Mouse (Mus musculus) heart, embryonic 14.5 days (tissue): ENCODE data around the gene Atl3. TPM values are rescaled to one million over a fixed set of nuclear protein-coding genes. Genes with fewer than 3 reads are reported as not detected.

ENCODE experiments used
- ATAC-seq: fragments of 200-750 bp; cut with Nextera tagmentation; 2 replicates; pipeline ENCODE4 v1.8.0; 2017; ENCODE audit warnings: low read depth, moderate TSS enrichment; ENCODE audit not compliant: insufficient number of reproducible peaks, insufficient read depth, low FRiP score
- H3K27ac ChIP-seq, 2 experiments: fragments of 200-500 bp in 1 of 2; fragments of 300-500 bp in 1 of 2; sonication (generic) in 1 of 2; replicated peaks in 1 of 2; 2 replicates each; pipeline ENCODE4 v1.5.1; 2012 to 2014; ENCODE audit warnings: low read depth in 2 of 2, low read length in 2 of 2, control low read depth in 1 of 2, mild to moderate bottlenecking in 1 of 2, mixed read lengths in 1 of 2; ENCODE audit not compliant: control insufficient read depth in 1 of 2, insufficient read depth in 1 of 2
- H3K27me3 ChIP-seq: fragments of 300-500 bp; sonication (generic); 2 replicates; pipeline ENCODE4 v1.6.1; 2014; ENCODE audit warnings: mild to moderate bottlenecking, low read length, control low read depth; ENCODE audit not compliant: control insufficient read depth, insufficient read depth
- H3K36me3 ChIP-seq: fragments of 300-500 bp; sonication (generic); 2 replicates; pipeline ENCODE4 v1.6.1; 2014; ENCODE audit warnings: mild to moderate bottlenecking, control low read depth, low read length, mixed read lengths; ENCODE audit not compliant: control insufficient read depth, insufficient read depth
- H3K4me1 ChIP-seq, 2 experiments: fragments of 200-500 bp in 1 of 2; fragments of 300-500 bp in 1 of 2; sonication (generic) in 1 of 2; 2 replicates each; pipeline ENCODE4 v1.6.1; 2012 to 2014; ENCODE audit warnings: low read length in 2 of 2, control low read depth in 1 of 2, mixed read lengths in 1 of 2; ENCODE audit not compliant: control insufficient read depth in 2 of 2, insufficient read depth in 2 of 2
- H3K4me2 ChIP-seq: fragments of 300-500 bp; sonication (generic); 2 replicates; pipeline ENCODE4 v1.6.1; 2014; ENCODE audit warnings: mild to moderate bottlenecking, low read length
- H3K4me3 ChIP-seq, 2 experiments: fragments of 200-500 bp in 1 of 2; fragments of 300-500 bp in 1 of 2; sonication (generic) in 1 of 2; 2 replicates each; pipeline ENCODE4 v1.5.1; 2012 to 2014; ENCODE audit warnings: low read length in 2 of 2, mild to moderate bottlenecking in 2 of 2, control low read depth in 1 of 2, low read depth in 1 of 2, moderate library complexity in 1 of 2; ENCODE audit not compliant: control insufficient read depth in 1 of 2, insufficient read depth in 1 of 2
- H3K9ac ChIP-seq: fragments of 300-500 bp; sonication (generic); 2 replicates; pipeline ENCODE4 v1.6.1; 2014; ENCODE audit warnings: mild to moderate bottlenecking, low read length
- H3K9me3 ChIP-seq: fragments of 300-500 bp; sonication (generic); 2 replicates; pipeline ENCODE4 v1.6.1; 2016; ENCODE audit warnings: low read length, control low read depth; ENCODE audit not compliant: control insufficient read depth
- WGBS: fragments of 180-500 bp; shearing (Covaris S2); extraction: QIAGEN DNeasy Blood & Tissue Kit; methylation state at CpG from one replicate; pipeline ENCODE4 v1.1.7; 2014; 5-methylcytosine and 5-hydroxymethylcytosine counted together
- polyA plus RNA-seq: library from polyadenylated mRNA; unstranded; fragments of >200 nt; fragmentation: Nextera tagmentation; extraction: Ambion mirVana; gene quantifications from 2 replicates; pipeline ENCODE4 v1.2.1, GENCODE M21; 2014

Gene Atl3
- polyA plus RNA-seq, 1 experiment from 2014 or later: 12.1 TPM

GRCm38 (mm10) chr19:7561456-7561855 lies 67.6 kb downstream of the Atl3 start:
- Histone ChIP-seq H3K4me1 (peaks cover 5 to 8% of the 10 kb centered on the region in 2 experiments; a peak in 2 of 4 replicates), H3K4me3 (no peak overlapping the region), H3K27ac (no peak overlapping the region), H3K9ac (no peak overlapping the region), H3K9me3 (no peaks in the 10 kb centered on the region), H3K27me3 (no peaks in the 10 kb centered on the region), H3K36me3 (peaks cover 9% of the 10 kb centered on the region), H3K4me2 (no peak overlapping the region)
- no peak for ATAC-seq
- 70% methylated on average over 3 of the region's 3 CpGs for WGBS

DNA sequence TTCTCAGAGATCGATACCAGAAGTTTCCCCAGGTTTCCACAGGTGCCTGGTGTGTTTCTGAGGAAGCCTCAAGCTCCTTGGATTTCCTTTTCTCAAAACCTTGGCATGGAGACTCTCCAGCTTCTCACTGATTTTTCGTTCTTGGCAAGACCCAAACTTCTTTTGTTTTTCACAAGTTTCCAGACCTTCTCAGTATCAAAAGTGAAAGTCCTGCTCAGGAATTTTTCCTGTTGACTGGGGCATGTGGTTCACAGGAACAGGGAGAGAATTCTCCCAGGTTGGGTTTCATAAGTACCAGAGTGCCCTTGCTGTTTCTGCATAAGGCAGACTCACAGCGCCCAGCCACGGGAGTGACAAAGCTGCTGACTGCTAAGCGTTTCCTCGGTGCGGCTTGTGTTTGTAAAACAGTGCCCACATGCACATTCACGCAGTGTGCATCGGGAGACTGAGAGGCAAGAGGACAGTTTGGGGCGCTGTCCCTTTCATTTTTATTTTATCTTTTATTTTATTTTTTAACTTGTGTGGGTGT lies 68.8 kb downstream of the Atl3 start:
- 80% methylated on average over 10 of the region's 10 CpGs for WGBS
- Histone ChIP-seq H3K4me2 (no peak overlapping the region), H3K9me3 (no peaks in the 10 kb centered on the region), H3K4me1 (peaks cover 5 to 8% of the 10 kb centered on the region in 2 experiments; a peak in 2 of 4 replicates), H3K27ac (no peak overlapping the region), H3K36me3 (peaks cover 9% of the 10 kb centered on the region), H3K4me3 (no peak overlapping the region), H3K27me3 (no peaks in the 10 kb centered on the region), H3K9ac (no peak overlapping the region)
- no peak for ATAC-seq

GRCm38 (mm10) chr19:7563676-7564075 lies 69.8 kb downstream of the Atl3 start:
- Histone ChIP-seq H3K4me3 (no peak overlapping the region), H3K27ac (no peak overlapping the region), H3K4me2 (no peak overlapping the region), H3K9ac (no peak overlapping the region), H3K27me3 (no peaks in the 10 kb centered on the region), H3K9me3 (no peaks in the 10 kb centered on the region), H3K4me1 (peaks cover 2 to 8% of the 10 kb centered on the region in 2 experiments; a peak in 2 of 4 replicates), H3K36me3 (peaks cover 9% of the 10 kb centered on the region)
- no peak for ATAC-seq
- WGBS: 84% methylated on average over 2 of the region's 2 CpGs

DNA sequence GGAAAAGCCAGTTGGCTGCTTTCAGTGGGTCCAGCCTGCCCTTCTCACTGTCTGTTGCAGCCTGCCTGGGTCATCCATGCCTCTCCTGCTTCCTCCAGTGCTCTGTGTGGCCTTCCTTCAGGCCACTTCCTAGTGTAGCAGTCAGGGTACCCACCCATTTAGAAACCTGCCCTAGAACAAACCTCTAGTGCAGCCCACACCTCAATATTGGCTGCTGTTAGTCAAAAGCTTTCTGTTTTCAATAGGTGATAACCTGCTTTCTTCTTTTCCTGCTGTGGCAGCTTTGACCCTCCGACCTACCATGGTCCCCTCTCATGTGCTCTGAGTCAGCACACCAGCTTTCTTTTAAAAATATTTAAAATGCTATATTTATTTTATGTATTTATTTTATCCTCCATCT lies 70.6 kb downstream of the Atl3 start:
- Histone ChIP-seq H3K27me3 (no peaks in the 10 kb centered on the region), H3K4me3 (no peak overlapping the region), H3K36me3 (peaks cover 8% of the 10 kb centered on the region), H3K9ac (no peak overlapping the region), H3K4me1 (peaks cover 2 to 8% of the 10 kb centered on the region in 2 experiments; a peak in 2 of 4 replicates), H3K9me3 (no peaks in the 10 kb centered on the region), H3K4me2 (no peak overlapping the region), H3K27ac (no peak overlapping the region)
- 86% methylated on average over 1 of the region's 1 CpGs for WGBS
- ATAC-seq: no peak

DNA sequence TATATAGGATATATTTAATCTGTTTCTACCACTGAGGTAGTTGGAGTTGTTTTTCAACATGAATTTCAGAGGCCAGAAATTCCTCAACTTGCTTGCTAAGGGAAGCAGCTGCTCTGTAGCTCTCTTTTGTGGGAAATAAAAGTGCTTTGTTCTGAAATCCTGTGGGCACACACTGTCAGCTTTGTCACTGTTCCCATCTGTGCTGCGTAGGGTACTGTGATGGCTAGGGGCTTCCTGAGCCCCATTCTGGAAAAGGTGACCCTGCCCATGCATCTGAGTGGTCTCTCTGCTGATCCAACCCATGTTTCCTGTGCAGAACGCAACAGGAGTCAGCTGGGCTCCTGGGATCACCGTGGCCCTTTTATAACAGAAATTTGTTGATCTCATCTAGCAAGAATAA lies 73.0 kb downstream of the Atl3 start:
- ATAC-seq: no peak
- Histone ChIP-seq H3K27ac (no peak overlapping the region), H3K9me3 (no peaks in the 10 kb centered on the region), H3K36me3 (no peaks in the 10 kb centered on the region), H3K4me2 (no peak overlapping the region), H3K4me3 (no peak overlapping the region), H3K27me3 (no peaks in the 10 kb centered on the region), H3K9ac (no peak overlapping the region), H3K4me1 (peaks cover 2 to 3% of the 10 kb centered on the region in 2 experiments; a peak in 2 of 4 replicates)
- 82% methylated on average over 3 of the region's 3 CpGs for WGBS

DNA sequence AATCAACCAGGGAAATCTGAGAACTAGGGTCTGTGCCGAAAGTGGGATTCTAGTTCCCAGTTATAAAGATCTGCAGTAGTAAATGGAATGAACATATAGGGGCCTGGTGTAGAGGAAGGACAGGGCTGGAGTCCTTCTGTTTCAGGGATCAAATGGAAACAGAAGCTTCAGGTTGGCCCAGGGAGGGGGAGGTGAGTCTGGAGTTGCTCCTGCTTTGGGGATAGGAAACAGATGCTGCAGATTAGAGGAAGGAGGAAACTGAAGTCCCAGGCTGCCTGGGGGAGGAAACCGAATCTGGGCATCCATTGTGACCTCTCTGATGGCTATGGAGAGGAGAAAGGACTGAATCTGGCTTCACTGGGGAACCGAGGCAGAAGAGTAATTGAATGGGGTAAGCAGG lies 74.5 kb downstream of the Atl3 start:
- Histone ChIP-seq H3K4me2 (no peak overlapping the region), H3K36me3 (no peaks in the 10 kb centered on the region), H3K4me1 (peaks cover 0 to 2% of the 10 kb centered on the region in 2 experiments; a peak in 1 of 4 replicates), H3K9me3 (no peaks in the 10 kb centered on the region), H3K4me3 (no peak overlapping the region), H3K9ac (no peak overlapping the region), H3K27me3 (no peaks in the 10 kb centered on the region), H3K27ac (no peak overlapping the region)
- no peak for ATAC-seq
- WGBS: 56% methylated on average over 3 of the region's 3 CpGs

- H3K27ac ChIP-seq: no peak overlapping the region
- no peak for ATAC-seq
- 78% methylated on average over 5 of the region's 5 CpGs for WGBS
- H3K4me2 ChIP-seq: no peak overlapping the region
- H3K4me1 ChIP-seq: peaks cover 0 to 2% of the 10 kb centered on the region in 2 experiments; a peak in 1 of 4 replicates
- H3K9me3 ChIP-seq: no peaks in the 10 kb centered on the region
- H3K27me3 ChIP-seq: no peaks in the 10 kb centered on the region
- H3K9ac ChIP-seq: no peak overlapping the region
- H3K4me3 ChIP-seq: no peak overlapping the region
- H3K36me3 ChIP-seq: peaks cover 9% of the 10 kb centered on the region; the same call in 1 of the 2 replicates
These were observed 75.8 kb downstream of the Atl3 start for GRCm38 (mm10) chr19:7569650-7570049.

DNA sequence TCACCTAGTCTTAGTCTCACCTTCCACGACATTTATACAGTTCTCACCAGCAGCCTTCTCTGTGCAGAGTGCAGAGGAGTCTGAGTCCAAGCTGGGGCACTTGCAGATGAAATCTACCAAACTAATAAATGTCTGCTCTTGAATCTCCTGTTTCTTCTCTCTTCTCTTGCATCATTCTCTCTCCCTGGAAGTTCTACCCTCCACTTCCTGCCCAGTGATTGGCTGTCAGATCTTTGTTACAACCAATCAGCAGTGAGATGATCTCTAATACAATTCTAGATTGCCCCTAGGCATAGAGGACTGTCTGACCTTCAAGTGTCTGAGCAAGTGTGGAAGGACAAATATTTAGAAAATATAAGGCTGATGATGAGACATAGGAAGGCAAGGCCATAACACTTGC lies 82.3 kb downstream of the Atl3 start:
- H3K36me3 ChIP-seq: peaks cover 40% of the 10 kb centered on the region
- peaks cover 0 to 3% of the 10 kb centered on the region in 2 experiments; a peak in 2 of 4 replicates for H3K4me1 ChIP-seq
- H3K4me2 ChIP-seq: no peak overlapping the region
- H3K4me3 ChIP-seq: no peak overlapping the region
- WGBS: 88% methylated on average over 1 of the region's 1 CpGs
- no peaks in the 10 kb centered on the region for H3K9me3 ChIP-seq
- H3K9ac ChIP-seq: no peak overlapping the region
- no peak for ATAC-seq
- no peak overlapping the region for H3K27ac ChIP-seq
- no peaks in the 10 kb centered on the region for H3K27me3 ChIP-seq
